Mouse (Mus musculus): ENCODE results near the gene Fam107b. TPM values are rescaled to one million over a fixed set of nuclear protein-coding genes. Genes with fewer than 3 reads are reported as not detected.

The Fam107b gene
- polyA plus RNA-seq, 1 experiment from 2014 or later = 26.5 TPM

DNA sequence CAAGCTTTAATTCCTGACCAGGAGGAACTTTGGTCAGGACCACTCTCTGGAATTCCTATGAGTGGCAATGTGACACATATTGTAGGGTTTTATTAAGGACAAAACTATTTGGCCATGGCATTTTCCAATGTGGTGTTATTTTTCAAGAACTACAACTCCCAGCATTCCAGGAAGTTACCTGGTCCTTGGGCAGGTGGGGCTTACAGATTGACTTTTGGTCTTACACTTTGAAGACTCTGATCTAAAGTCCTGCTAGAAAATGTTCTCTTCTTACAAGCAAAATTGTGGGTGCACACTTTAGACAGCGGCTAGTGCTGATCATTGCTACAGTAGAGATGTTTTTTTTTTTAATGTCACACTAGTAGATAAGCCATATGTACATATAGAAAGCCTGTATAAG, 48.2 kb downstream of the Fam107b start:
- Histone ChIP-seq H3K4me2 (ENCODE audit: low read length) (no peak overlapping the region), H3K27ac (replicated peaks in 1 of 2; ENCODE audit: control insufficient read depth in 1 of 2, insufficient read depth in 1 of 2, low read depth in 2 of 2, low read length in 2 of 2) (no peak overlapping the region), H3K4me1 (ENCODE audit: control insufficient read depth in 2 of 2, insufficient read depth in 2 of 2, low read length in 2 of 2) (no peaks in the 10 kb centered on the region), H3K27me3 (ENCODE audit: control insufficient read depth, insufficient read depth, low read length) (no peaks in the 10 kb centered on the region), H3K36me3 (ENCODE audit: control insufficient read depth, insufficient read depth, low read length) (no peaks in the 10 kb centered on the region), H3K9ac (ENCODE audit: low read length) (no peak overlapping the region), H3K4me3 (ENCODE audit: control insufficient read depth in 1 of 2, insufficient read depth in 1 of 2, low read depth in 1 of 2, low read length in 2 of 2) (no peak overlapping the region), H3K9me3 (ENCODE audit: control insufficient read depth, low read length) (no peaks in the 10 kb centered on the region)
- ATAC-seq (ENCODE audit: insufficient number of reproducible peaks, insufficient read depth, low FRiP score, low read depth) = no peak
- WGBS = 91% methylated on average over 1 of the region's 1 CpGs

DNA sequence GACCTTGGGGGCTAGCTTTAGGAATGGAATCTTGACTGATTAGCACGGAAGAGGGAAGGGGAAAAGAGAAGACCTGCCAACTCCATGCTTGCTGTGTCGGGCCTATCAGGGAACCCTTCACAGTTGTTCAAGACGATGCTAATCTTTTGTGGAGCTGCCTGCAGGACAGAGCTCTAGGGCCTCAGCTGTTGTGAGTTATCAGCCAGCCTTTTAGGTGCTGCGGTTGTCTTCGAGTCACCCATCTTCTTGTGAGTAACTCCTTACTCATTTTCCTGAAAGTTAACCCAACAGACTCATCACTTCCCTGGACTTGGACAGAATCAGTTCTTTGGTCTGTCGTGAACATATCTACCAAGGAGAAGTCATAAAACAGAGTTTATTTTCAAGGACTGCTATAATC, 51.3 kb downstream of the Fam107b start:
- H3K36me3 ChIP-seq (ENCODE audit: control insufficient read depth, insufficient read depth, low read length) = no peaks in the 10 kb centered on the region
- no peak overlapping the region for H3K27ac ChIP-seq (replicated peaks in 1 of 2; ENCODE audit: control insufficient read depth in 1 of 2, insufficient read depth in 1 of 2, low read depth in 2 of 2, low read length in 2 of 2)
- no peak overlapping the region for H3K4me2 ChIP-seq (ENCODE audit: low read length)
- no peak for ATAC-seq (ENCODE audit: insufficient number of reproducible peaks, insufficient read depth, low FRiP score, low read depth)
- 55% methylated on average over 6 of the region's 6 CpGs for whole genome bisulfite sequencing
- H3K4me3 ChIP-seq (ENCODE audit: control insufficient read depth in 1 of 2, insufficient read depth in 1 of 2, low read depth in 1 of 2, low read length in 2 of 2) = no peak overlapping the region
- no peaks in the 10 kb centered on the region for H3K27me3 ChIP-seq (ENCODE audit: control insufficient read depth, insufficient read depth, low read length)
- H3K4me1 ChIP-seq (ENCODE audit: control insufficient read depth in 2 of 2, insufficient read depth in 2 of 2, low read length in 2 of 2) = no peaks in the 10 kb centered on the region
- H3K9ac ChIP-seq (ENCODE audit: low read length) = no peak overlapping the region
- H3K9me3 ChIP-seq (ENCODE audit: control insufficient read depth, low read length) = no peaks in the 10 kb centered on the region

DNA sequence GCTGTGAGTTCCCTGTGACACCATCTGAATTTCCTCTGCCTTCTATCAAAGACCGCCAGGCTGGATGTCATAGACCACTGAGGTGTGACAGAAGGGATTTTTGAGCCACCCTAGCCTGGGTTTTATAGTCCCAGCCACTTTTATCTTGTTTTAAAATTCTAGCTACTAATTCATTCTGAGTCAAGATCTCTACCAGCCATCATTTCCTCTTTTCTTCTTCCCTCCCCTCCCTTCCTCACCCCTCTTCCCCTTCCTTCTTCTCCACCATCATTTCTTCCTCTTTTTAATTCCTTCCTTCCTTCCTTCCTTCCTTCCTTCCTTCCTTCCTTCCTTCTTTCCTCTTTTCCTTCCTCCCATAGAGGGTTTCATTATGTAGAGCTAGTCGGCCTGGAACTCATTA, 51.9 kb downstream of the Fam107b start:
- Histone ChIP-seq H3K9ac (ENCODE audit: low read length) (no peak overlapping the region), H3K36me3 (ENCODE audit: control insufficient read depth, insufficient read depth, low read length) (no peaks in the 10 kb centered on the region), H3K4me1 (ENCODE audit: control insufficient read depth in 2 of 2, insufficient read depth in 2 of 2, low read length in 2 of 2) (no peaks in the 10 kb centered on the region), H3K27ac (replicated peaks in 1 of 2; ENCODE audit: control insufficient read depth in 1 of 2, insufficient read depth in 1 of 2, low read depth in 2 of 2, low read length in 2 of 2) (no peak overlapping the region), H3K9me3 (ENCODE audit: control insufficient read depth, low read length) (no peaks in the 10 kb centered on the region), H3K27me3 (ENCODE audit: control insufficient read depth, insufficient read depth, low read length) (no peaks in the 10 kb centered on the region), H3K4me2 (ENCODE audit: low read length) (no peak overlapping the region), H3K4me3 (ENCODE audit: control insufficient read depth in 1 of 2, insufficient read depth in 1 of 2, low read depth in 1 of 2, low read length in 2 of 2) (no peak overlapping the region)
- no peak for ATAC-seq (ENCODE audit: insufficient number of reproducible peaks, insufficient read depth, low FRiP score, low read depth)
- WGBS = 77% methylated on average over 2 of the region's 2 CpGs

DNA sequence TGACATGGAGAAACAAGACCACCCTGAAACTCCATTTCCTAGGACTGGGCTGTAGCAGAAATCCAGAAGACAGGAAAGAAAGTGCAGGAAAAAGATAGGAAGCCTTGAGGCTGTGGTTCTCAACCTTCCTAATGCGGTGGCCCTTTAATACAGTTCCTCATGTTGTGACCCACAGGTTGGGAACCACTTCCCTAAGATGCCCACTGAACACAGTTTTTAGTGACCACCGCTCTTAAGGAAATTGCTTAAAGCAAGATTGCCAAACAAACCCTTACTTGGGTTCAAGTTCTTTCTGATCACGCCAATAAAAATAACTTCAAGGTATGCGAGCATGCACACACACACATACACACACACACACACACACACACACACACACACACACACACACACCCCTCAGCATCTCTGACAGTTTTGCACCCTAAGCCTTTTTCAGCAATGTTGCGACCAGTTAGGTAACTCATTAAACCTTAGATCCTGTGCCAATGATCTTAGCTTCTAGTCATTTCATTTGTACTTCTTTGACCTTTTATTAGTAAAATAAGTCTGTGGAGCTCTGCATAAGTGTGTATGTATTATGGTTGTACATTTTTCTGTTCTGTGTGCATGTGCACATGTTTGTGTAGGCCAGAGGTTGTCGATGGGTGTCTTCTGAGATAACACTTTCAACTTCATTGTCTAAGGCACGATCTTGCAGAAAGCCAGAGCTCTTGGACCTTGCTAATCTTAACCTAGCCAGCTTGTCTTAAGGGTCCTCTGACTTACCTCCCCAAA, 53.1 kb downstream of the Fam107b start:
- no peak overlapping the region for H3K9ac ChIP-seq (ENCODE audit: low read length)
- H3K4me3 ChIP-seq (ENCODE audit: control insufficient read depth in 1 of 2, insufficient read depth in 1 of 2, low read depth in 1 of 2, low read length in 2 of 2) = no peak overlapping the region
- H3K27ac ChIP-seq (replicated peaks in 1 of 2; ENCODE audit: control insufficient read depth in 1 of 2, insufficient read depth in 1 of 2, low read depth in 2 of 2, low read length in 2 of 2) = no peak overlapping the region
- H3K4me1 ChIP-seq (ENCODE audit: control insufficient read depth in 2 of 2, insufficient read depth in 2 of 2, low read length in 2 of 2) = no peaks in the 10 kb centered on the region
- no peak overlapping the region for H3K4me2 ChIP-seq (ENCODE audit: low read length)
- WGBS = 83% methylated on average over 7 of the region's 7 CpGs
- H3K36me3 ChIP-seq (ENCODE audit: control insufficient read depth, insufficient read depth, low read length) = no peaks in the 10 kb centered on the region
- no peaks in the 10 kb centered on the region for H3K9me3 ChIP-seq (ENCODE audit: control insufficient read depth, low read length)
- H3K27me3 ChIP-seq (ENCODE audit: control insufficient read depth, insufficient read depth, low read length) = no peaks in the 10 kb centered on the region
- no peak for ATAC-seq (ENCODE audit: insufficient number of reproducible peaks, insufficient read depth, low FRiP score, low read depth)

DNA sequence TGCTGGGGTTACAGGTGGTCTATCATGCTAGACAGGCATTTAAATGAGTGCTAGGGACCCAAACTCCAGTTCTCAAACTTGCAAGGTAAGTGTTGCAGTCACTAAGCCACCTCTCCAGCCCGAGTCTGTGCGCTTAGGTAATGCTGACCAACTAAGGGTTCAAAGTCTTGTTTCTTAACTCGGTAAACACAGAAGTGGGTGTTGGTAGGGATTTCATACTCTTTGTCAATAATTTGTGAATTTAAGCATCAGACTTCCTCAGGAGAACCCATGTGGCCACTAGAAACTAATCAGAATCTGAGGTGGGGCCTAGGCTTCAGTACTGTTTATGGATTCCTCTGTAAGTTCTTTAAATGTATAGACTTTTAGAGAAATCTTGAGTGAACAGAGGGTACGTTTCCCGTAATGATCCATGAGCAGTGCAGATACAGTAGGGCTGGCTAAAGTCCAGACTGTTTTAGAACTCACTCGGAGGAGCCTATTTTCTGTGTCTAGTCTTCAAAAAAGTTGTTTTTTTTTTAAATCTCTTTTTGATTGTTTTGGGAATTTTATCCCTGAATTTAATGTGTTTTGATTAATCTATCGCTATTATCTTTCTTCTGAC, 53.8 kb downstream of the Fam107b start:
- ATAC-seq (ENCODE audit: insufficient number of reproducible peaks, insufficient read depth, low FRiP score, low read depth) = no peak
- H3K9me3 ChIP-seq (ENCODE audit: control insufficient read depth, low read length) = no peaks in the 10 kb centered on the region
- H3K4me1 ChIP-seq (ENCODE audit: control insufficient read depth in 2 of 2, insufficient read depth in 2 of 2, low read length in 2 of 2) = no peaks in the 10 kb centered on the region
- no peak overlapping the region for H3K9ac ChIP-seq (ENCODE audit: low read length)
- WGBS = 90% methylated on average over 7 of the region's 7 CpGs
- H3K4me2 ChIP-seq (ENCODE audit: low read length) = no peak overlapping the region
- H3K27me3 ChIP-seq (ENCODE audit: control insufficient read depth, insufficient read depth, low read length) = no peaks in the 10 kb centered on the region
- H3K4me3 ChIP-seq (ENCODE audit: control insufficient read depth in 1 of 2, insufficient read depth in 1 of 2, low read depth in 1 of 2, low read length in 2 of 2) = no peak overlapping the region
- H3K36me3 ChIP-seq (ENCODE audit: control insufficient read depth, insufficient read depth, low read length) = no peaks in the 10 kb centered on the region
- no peak overlapping the region for H3K27ac ChIP-seq (replicated peaks in 1 of 2; ENCODE audit: control insufficient read depth in 1 of 2, insufficient read depth in 1 of 2, low read depth in 2 of 2, low read length in 2 of 2)

DNA sequence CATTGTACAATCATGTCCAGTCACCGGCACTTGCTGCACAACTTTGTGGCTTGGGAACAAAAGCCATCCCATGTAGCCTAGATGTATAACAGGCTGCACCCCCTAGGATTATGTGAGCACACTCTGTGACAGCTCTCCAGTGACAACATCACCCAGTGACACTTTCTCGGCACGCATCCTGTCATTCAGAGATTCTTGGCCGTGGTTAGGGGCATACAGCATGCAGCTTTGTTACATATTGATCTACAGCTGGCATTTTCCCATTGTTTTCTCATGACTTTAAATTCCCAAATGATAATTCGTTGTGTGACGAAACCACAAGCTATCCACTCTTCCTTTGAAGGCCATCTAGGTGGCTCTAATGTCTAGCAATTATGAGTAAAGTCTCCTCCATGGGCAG, 58.8 kb downstream of the Fam107b start:
- no peak overlapping the region for H3K4me2 ChIP-seq (ENCODE audit: low read length)
- no peak overlapping the region for H3K27ac ChIP-seq (replicated peaks in 1 of 2; ENCODE audit: control insufficient read depth in 1 of 2, insufficient read depth in 1 of 2, low read depth in 2 of 2, low read length in 2 of 2)
- H3K36me3 ChIP-seq (ENCODE audit: control insufficient read depth, insufficient read depth, low read length) = no peaks in the 10 kb centered on the region
- no peaks in the 10 kb centered on the region for H3K9me3 ChIP-seq (ENCODE audit: control insufficient read depth, low read length)
- 72% methylated on average over 6 of the region's 6 CpGs for WGBS
- H3K4me3 ChIP-seq (ENCODE audit: control insufficient read depth in 1 of 2, insufficient read depth in 1 of 2, low read depth in 1 of 2, low read length in 2 of 2) = no peak overlapping the region
- H3K9ac ChIP-seq (ENCODE audit: low read length) = no peak overlapping the region
- no peaks in the 10 kb centered on the region for H3K27me3 ChIP-seq (ENCODE audit: control insufficient read depth, insufficient read depth, low read length)
- H3K4me1 ChIP-seq (ENCODE audit: control insufficient read depth in 2 of 2, insufficient read depth in 2 of 2, low read length in 2 of 2) = no peaks in the 10 kb centered on the region
- ATAC-seq (ENCODE audit: insufficient number of reproducible peaks, insufficient read depth, low FRiP score, low read depth) = no peak

DNA sequence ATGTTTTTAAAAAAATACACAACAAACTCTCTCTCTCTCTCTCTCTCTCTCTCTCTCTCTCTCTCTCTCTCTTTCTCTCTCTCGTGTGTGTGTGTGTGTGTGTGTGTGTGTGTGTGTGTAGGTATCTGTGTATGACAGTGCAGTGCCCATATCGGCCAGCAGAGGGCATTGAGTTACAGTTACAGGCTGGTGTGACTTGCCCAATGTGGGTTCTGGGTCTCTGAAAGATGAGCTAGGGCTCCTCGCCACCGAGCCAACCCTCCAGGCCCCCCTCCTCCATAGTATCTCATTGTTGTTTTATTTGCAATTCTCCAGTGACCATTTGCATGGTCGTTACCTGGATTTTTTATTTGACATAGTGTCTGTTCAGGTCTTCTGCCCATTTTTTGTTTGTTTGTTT, 59.5 kb downstream of the Fam107b start:
- WGBS = 74% methylated on average over 5 of the region's 5 CpGs

More for the DNA sequence above, 59.5 kb downstream of the Fam107b start:
- Histone ChIP-seq H3K9me3 (ENCODE audit: control insufficient read depth, low read length) (no peaks in the 10 kb centered on the region), H3K9ac (ENCODE audit: low read length) (no peak overlapping the region), H3K27me3 (ENCODE audit: control insufficient read depth, insufficient read depth, low read length) (no peaks in the 10 kb centered on the region), H3K27ac (replicated peaks in 1 of 2; ENCODE audit: control insufficient read depth in 1 of 2, insufficient read depth in 1 of 2, low read depth in 2 of 2, low read length in 2 of 2) (no peak overlapping the region), H3K36me3 (ENCODE audit: control insufficient read depth, insufficient read depth, low read length) (no peaks in the 10 kb centered on the region), H3K4me2 (ENCODE audit: low read length) (no peak overlapping the region), H3K4me1 (ENCODE audit: control insufficient read depth in 2 of 2, insufficient read depth in 2 of 2, low read length in 2 of 2) (no peaks in the 10 kb centered on the region), H3K4me3 (ENCODE audit: control insufficient read depth in 1 of 2, insufficient read depth in 1 of 2, low read depth in 1 of 2, low read length in 2 of 2) (no peak overlapping the region)
- no peak for ATAC-seq (ENCODE audit: insufficient number of reproducible peaks, insufficient read depth, low FRiP score, low read depth)

Measured in heart, embryonic 14.5 days (tissue).